Mouse (Mus musculus) layer of hippocampus, adult 11-12 months (tissue): Measurements from ENCODE around the gene Arl4d.

Source experiments
- DNase-seq: peaks from one replicate; pipeline ENCODE4 v3.0.0; 2022; ENCODE audit warnings: low spot score

Gene Arl4d

GRCm38 (mm10) chr11:101677655-101678054 is 12.3 kb downstream of the Arl4d start:
- DNase-seq, result no peak

GRCm38 (mm10) chr11:101678770-101679169 is 13.4 kb downstream of the Arl4d start:
- DNase-seq, result no peak

GRCm38 (mm10) chr11:101679907-101680306 is 14.6 kb downstream of the Arl4d start:
- DNase-seq, result no peak

DNA sequence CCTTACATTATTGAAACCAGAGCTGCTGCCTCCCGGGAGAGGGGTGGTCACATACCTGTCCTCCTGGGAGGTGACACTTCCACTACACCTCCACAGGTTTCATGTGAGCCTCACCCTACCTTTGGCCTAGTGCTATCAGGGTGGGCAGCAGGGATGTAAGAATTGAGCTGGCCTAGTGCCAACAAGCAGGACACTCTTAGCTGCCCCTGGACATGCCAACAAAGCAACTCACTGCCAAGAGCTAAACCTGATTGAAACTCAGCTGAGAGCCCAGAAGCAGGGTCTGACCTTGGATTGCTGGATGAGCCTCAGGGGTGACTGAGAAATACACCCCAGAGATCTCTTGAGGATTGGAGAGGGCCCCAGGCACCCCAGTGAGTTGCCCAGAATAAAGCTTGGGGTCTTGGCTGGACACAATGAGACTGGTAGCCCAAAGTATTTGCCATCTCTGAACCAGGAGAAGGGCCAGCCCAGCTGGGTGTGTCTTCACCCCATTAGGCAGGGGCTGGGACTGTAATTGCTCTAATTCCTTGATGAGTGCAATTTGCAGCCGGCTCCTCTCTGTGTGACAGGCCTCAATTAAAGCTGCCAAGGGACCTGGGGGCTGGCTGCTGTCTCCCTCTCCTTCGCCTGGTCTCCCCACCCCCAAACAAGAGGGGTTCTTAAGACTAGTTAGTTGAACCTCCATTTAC is 15.4 kb downstream of the Arl4d start:
- DNase-seq, result no peak

DNA sequence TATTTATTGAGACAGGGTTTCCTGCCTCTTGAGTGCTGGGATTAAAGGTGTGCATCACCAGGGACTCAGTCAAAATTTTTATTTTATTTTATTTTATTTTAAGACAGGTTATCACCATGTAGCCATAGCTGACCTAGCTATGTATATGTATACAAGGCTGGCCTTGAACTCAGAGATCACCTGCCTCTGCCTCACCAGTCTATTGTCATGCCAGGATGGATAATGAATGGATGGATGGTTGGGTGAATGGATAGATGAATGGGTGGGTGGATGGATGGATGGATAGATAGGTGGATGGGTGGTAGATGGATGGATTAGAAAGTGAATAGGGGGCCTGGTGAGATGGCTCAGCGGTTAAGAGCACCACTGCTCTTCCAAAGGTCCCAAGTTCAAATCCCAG is 16.6 kb downstream of the Arl4d start:
- DNase-seq, result no peak

- DNase-seq, result no peak
These were observed 17.1 kb downstream of the Arl4d start for GRCm38 (mm10) chr11:101682410-101682960.

DNA sequence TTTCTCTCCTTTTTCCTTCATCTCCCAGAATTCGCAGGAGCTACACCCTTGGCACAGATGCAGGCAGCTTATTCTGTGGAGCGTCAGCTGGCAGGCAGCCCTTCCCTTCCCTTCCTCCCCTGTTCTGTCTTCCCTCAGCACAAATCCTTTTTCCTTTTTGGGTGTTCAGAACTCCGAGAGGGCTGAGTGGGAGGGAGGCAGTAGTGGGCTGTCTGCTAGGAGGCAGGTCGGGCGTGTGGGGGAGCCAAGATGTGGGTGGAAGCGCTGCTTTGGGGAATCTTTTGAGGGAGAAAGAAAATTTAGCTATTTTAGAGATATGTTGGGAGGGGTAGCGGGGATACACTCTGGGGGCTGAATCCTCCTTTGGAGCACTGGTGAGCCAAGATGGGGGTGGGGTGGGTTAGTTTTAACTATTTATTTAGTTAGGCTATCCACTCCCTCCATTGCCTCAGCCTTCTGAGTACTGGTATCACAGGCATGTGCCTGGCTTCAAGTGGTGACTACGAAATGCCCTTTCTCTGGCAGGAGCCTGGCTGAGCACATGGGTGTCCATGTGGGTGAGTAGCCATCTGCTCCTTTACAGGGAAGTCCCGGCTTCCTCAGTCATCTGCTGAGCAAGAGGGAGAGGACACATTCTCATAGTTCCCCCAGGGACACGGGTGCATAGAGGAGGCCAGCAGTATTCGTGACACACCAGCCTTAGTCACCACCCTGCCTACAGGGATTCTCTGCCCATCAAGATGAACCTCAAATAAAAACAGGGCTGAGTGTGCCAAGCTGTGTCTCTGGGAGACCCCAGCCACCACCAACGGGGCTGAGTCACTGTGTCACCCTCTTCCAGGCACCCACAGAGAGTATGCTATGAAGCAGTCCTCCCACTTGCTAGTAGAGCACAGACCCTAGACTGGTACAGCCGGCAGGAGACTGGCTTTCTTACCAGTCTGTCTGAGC is 22.3 kb downstream of the Arl4d start:
- peak; percentile 88 for DNase-seq

- peak; percentile 82 for DNase-seq
These were observed 24.4 kb downstream of the Arl4d start for GRCm38 (mm10) chr11:101689701-101690113.

GRCm38 (mm10) chr11:101690326-101690725 is 25.0 kb downstream of the Arl4d start:
- DNase-seq, result no peak

- peak; percentile 30 for DNase-seq
These were observed 30.7 kb downstream of the Arl4d start for GRCm38 (mm10) chr11:101695906-101696661.

- no peak for DNase-seq
These were observed 32.0 kb downstream of the Arl4d start for GRCm38 (mm10) chr11:101697156-101697861.

DNA sequence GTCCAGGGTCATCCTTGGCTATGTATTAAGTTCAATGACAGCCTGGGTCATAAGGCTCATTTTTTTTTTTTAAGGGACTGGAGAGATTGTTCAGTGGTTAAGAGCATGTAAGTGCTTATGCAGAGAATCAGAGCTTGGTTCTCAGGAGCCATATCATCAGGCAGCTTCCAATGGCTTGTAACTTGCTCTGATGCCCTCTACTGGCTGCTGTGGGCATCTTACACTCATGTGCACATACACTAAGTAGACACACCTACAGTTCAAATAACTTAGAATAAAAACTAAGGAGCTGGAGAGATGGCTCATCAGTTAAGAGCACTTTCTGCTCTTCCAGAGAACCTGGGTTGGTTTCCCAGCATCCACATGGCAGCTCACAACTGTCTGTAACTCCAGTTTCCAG is 32.8 kb downstream of the Arl4d start:
- no peak for DNase-seq

- no peak for DNase-seq
These were observed 34.2 kb downstream of the Arl4d start for GRCm38 (mm10) chr11:101699556-101699955.

GRCm38 (mm10) chr11:101699991-101700390 is 34.6 kb downstream of the Arl4d start:
- no peak for DNase-seq

GRCm38 (mm10) chr11:101700446-101700845 is 35.1 kb downstream of the Arl4d start:
- DNase-seq, result peak; percentile 50

DNA sequence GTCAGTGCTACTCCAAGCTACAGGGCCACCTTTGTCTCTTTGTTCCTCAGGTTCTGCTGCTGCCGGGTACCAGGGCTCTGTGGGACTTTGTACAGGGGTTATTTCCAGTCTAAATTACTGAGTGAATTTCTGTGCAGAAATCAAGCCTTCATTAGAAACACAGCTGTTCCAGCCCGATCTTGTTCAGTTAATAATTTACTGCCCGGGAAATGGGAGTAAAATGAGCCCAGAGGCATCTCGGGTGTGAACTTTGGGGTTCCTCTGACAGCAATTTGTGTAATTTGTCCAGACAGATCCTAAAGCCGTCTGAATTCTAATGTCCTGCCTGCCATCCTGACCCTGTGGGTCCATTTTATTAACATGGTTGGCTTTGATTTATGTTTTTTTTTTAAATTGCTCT is 38.7 kb downstream of the Arl4d start:
- DNase-seq, result no peak

DNA sequence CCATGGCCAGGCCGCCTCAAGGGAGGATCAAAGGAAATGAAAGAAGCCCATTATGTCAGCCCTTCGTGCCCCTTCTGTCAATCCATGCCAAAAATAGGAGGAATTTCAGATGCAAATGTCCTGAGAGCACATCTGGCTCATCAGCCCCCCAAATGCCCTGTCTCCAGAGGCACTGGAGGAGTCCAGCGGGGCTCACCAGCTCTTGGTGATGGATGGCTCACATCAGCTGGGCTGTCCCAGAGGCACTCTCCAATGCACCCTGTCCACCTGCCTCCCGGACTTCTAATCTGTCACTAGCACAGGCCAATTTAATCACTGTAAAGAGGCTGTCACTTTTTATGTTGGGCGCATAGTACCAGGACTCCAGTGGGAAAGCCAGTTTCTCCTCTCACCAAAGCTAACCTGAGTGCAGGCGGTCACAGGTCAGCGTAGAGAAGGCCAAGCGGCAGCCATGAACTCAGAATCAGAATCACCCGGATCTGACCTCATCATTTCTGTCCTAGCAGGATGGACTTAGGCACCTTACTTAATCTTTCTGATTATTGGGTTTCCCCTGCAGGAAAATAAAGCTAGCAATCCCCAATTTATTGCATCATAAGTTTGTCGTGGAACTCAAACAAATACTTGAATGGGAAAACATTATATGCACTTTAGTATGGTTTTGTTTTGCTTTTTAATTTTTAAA is 41.6 kb downstream of the Arl4d start:
- no peak for DNase-seq

- no peak for DNase-seq
These were observed 43.1 kb downstream of the Arl4d start for GRCm38 (mm10) chr11:101708482-101708881.

- DNase-seq, result no peak
These were observed 47.5 kb downstream of the Arl4d start for GRCm38 (mm10) chr11:101712811-101713210.

- no peak for DNase-seq
These were observed 48.7 kb downstream of the Arl4d start for GRCm38 (mm10) chr11:101714012-101714411.
